Mouse (Mus musculus) embryonic fibroblast, embryonic 13.5 days (primary cell): Measurements from ENCODE around the gene Tln2.

Experiments
- CTCF ChIP-seq: IDR thresholded peaks from 2 replicates; pipeline ENCODE4 v1.5.1; 2011; ENCODE audit warnings: mild to moderate bottlenecking, control low read depth, low read length, moderate library complexity, borderline replicate concordance; ENCODE audit not compliant: insufficient read depth
- POLR2A ChIP-seq: IDR thresholded peaks from 2 replicates; pipeline ENCODE4 v1.6.1; 2011; ENCODE audit warnings: low read depth, mild to moderate bottlenecking, control low read depth, low read length, moderate library complexity

GRCm38 (mm10) chr9:67546650-67547049, 12.9 kb downstream of the Tln2 start:
- TF ChIP-seq CTCF (no peak), POLR2A (no peak)
